Mouse (Mus musculus): ENCODE data around the gene Pla2g1b. TPM values are rescaled to one million over a fixed set of nuclear protein-coding genes. Genes with fewer than 3 reads are reported as not detected.
A peak's percentile ranks its signal among the peaks of the same experiment; 100 is the strongest.

The Pla2g1b gene
- polyA plus RNA-seq, 1 experiment from 2014 or later: not detected

DNA sequence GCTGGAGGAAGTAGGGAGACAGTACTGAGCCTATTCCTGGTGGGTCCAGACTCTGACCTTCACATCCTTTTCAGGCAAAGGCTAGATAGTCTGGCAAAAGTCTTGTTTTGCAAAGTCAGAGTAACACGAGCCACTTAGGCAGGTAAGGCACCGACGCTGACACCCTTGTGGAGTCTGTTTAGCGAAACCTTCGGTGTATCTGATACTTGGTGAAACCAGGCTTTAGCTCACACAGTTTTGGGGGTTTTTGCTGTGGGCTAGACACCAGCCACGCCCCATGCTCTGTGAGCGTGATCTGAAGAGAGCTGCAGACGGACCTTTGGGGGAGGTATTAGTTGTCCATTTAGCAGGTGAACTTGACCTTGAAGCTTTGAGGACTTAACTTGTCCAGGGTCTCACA is 32.9 kb upstream of the Pla2g1b start:
- no peaks in the 10 kb centered on the region for H3K36me3 ChIP-seq (ENCODE audit: control insufficient read depth, insufficient read depth, low read length)
- no peak overlapping the region for H3K9ac ChIP-seq (ENCODE audit: low read length)
- no peak overlapping the region for H3K4me2 ChIP-seq (ENCODE audit: low read depth, severe bottlenecking)
- no peak overlapping the region; the same call in 1 of the 2 replicates for H3K27ac ChIP-seq (replicated peaks; ENCODE audit: low read depth, low read length)
- H3K4me1 ChIP-seq (ENCODE audit: control insufficient read depth, insufficient read depth, low read length): peaks cover 71% of the 10 kb centered on the region
- H3K4me3 ChIP-seq (ENCODE audit: low read depth, low read length): no peak overlapping the region
- H3K27me3 ChIP-seq (ENCODE audit: control insufficient read depth, insufficient read depth, low read length): no peaks in the 10 kb centered on the region
- ATAC-seq (ENCODE audit: insufficient number of reproducible peaks, low FRiP score, low TSS enrichment, low read depth) (no peak), DNase-seq (ENCODE audit: low spot score) (no peak)
- no peaks in the 10 kb centered on the region for H3K9me3 ChIP-seq (ENCODE audit: control insufficient read depth, low read length)
- 83% methylated on average over 8 of the region's 8 CpGs for WGBS

DNA sequence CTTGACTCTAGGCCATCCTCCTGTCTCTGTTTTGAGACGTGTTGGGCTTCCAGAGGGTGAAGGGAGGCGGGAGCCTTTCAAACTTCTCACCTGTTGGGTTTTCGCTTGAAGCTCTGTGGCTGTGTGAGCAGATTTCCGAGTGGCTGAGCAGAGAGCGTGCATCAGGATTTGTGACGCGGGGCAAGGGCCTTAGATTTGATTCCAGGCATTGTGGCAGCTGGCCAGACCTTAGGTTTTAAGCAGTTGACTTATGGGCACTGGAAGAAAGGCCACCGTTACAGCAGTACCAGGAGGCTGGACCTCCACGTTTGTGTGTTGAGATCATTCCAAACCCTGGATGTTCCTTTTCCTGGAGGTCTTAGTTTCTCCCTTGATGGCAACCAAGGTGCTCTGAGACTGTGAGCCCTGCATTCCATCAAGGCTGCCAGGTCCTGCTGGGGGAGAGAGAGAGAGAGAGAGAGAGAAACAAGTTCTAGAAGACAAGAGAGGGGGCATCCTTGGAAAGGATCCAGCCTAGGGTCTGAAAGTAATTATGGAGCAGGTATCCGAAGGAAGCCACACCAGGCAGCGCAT is 31.7 kb upstream of the Pla2g1b start:
- Histone ChIP-seq H3K9ac (ENCODE audit: low read length) (no peak overlapping the region), H3K4me2 (ENCODE audit: low read depth, severe bottlenecking) (peak overlapping the region; percentile 64; the same call in 1 of the 2 replicates), H3K36me3 (ENCODE audit: control insufficient read depth, insufficient read depth, low read length) (peaks cover 3% of the 10 kb centered on the region; the same call in 1 of the 2 replicates), H3K4me1 (ENCODE audit: control insufficient read depth, insufficient read depth, low read length) (peaks cover 76% of the 10 kb centered on the region), H3K4me3 (ENCODE audit: low read depth, low read length) (no peak overlapping the region), H3K27ac (replicated peaks; ENCODE audit: low read depth, low read length) (peak overlapping the region; percentile 97), H3K9me3 (ENCODE audit: control insufficient read depth, low read length) (no peaks in the 10 kb centered on the region), H3K27me3 (ENCODE audit: control insufficient read depth, insufficient read depth, low read length) (no peaks in the 10 kb centered on the region)
- DNase-seq (ENCODE audit: low spot score) (no peak), ATAC-seq (ENCODE audit: insufficient number of reproducible peaks, low FRiP score, low TSS enrichment, low read depth) (no peak)
- WGBS: 32% methylated on average over 11 of the region's 11 CpGs

DNA sequence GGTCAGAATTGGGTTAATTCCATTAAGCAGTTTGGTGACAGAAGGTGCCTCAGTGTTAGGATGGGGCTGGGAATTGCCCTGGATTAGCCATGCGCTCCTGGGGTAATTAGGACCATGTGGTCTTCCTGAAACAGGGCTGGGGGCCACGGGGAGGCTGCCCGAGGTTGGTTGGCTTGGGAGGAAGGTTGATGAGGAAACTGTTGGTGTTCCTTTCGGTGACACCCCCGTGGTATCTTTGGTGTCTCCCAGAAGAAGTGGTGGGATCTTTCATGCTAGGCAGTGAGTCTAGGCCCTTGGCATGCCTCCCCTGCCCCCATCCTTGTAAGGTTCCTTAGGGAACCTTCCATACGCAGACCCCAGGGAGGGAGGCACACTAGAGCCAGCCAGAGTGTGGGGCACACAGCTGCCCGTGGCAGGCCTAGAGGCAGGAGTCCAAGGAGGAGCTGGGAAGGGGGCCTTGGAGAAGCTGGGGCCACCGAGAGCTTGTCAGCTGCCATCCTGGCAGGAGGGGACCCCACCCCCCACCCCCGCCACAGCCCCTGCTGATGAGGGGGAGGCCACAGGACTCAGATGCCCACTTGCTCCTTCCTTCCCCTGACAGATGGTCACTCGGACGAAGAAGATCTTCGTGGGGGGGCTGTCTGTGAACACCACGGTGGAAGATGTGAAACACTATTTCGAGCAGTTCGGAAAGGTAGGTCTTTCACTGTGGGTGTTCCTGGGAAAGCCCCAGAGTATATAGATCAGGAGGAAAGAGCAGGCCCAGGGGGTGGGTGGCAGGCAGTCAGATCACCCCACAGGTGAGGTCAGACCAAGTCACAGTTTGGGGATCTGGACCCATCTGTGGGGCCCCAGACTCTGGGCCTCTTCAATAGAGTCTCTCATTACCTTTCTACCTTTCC is 31.0 kb upstream of the Pla2g1b start:
- Histone ChIP-seq H3K4me1 (ENCODE audit: control insufficient read depth, insufficient read depth, low read length) (peaks cover 76% of the 10 kb centered on the region), H3K4me3 (ENCODE audit: low read depth, low read length) (no peak overlapping the region; the same call in 1 of the 2 replicates), H3K9ac (ENCODE audit: low read length) (peak overlapping the region; percentile 44; the same call in 1 of the 2 replicates), H3K9me3 (ENCODE audit: control insufficient read depth, low read length) (no peaks in the 10 kb centered on the region), H3K27ac (replicated peaks; ENCODE audit: low read depth, low read length) (peak overlapping the region; percentile 97), H3K36me3 (ENCODE audit: control insufficient read depth, insufficient read depth, low read length) (peaks cover 8% of the 10 kb centered on the region), H3K27me3 (ENCODE audit: control insufficient read depth, insufficient read depth, low read length) (no peaks in the 10 kb centered on the region), H3K4me2 (ENCODE audit: low read depth, severe bottlenecking) (peak overlapping the region; percentile 64)
- WGBS: 20% methylated on average over 15 of the region's 15 CpGs
- ATAC-seq (ENCODE audit: insufficient number of reproducible peaks, low FRiP score, low TSS enrichment, low read depth) (no peak), DNase-seq (ENCODE audit: low spot score) (peak; percentile 55)

DNA sequence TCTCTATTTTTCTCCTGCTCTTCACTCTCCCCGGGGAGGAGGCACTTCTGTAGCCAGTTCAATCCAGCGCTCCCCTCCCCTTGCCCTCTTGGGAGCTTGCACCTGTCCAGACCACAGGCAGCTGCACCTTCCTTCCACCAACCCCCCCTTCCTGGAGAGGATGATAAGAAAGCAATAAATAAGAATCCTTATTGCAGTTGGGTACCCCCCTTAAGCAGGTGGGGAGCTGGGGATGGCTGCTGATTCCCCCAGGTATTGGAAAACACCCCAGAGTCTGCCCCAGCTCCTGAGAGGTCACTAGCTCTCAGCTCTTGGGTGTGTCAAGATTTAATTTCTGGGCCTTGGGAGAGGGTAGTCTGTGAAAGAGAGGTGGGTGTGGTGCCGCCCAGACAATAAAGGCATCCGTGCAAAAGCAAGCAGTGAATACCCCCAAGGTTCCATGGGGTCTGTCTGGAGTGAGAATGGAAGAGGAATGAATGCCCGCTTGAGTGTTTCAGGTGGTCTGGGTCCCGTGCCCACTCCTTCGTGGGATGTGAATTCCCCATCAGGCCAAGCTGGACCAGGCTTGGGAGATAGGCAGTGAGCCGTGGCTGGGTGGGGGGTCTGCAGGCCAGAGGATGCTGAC is 30.2 kb upstream of the Pla2g1b start:
- peaks cover 78% of the 10 kb centered on the region for H3K4me1 ChIP-seq (ENCODE audit: control insufficient read depth, insufficient read depth, low read length)
- peak overlapping the region; percentile 31 for H3K4me3 ChIP-seq (ENCODE audit: low read depth, low read length)
- peak overlapping the region; percentile 97 for H3K27ac ChIP-seq (replicated peaks; ENCODE audit: low read depth, low read length)
- no peaks in the 10 kb centered on the region for H3K9me3 ChIP-seq (ENCODE audit: control insufficient read depth, low read length)
- H3K27me3 ChIP-seq (ENCODE audit: control insufficient read depth, insufficient read depth, low read length): no peaks in the 10 kb centered on the region
- H3K36me3 ChIP-seq (ENCODE audit: control insufficient read depth, insufficient read depth, low read length): peaks cover 9% of the 10 kb centered on the region
- no peak for ATAC-seq (ENCODE audit: insufficient number of reproducible peaks, low FRiP score, low TSS enrichment, low read depth)
- H3K4me2 ChIP-seq (ENCODE audit: low read depth, severe bottlenecking): peak overlapping the region; percentile 64
- WGBS: 17% methylated on average over 8 of the region's 8 CpGs
- DNase-seq (ENCODE audit: low spot score): no peak
- H3K9ac ChIP-seq (ENCODE audit: low read length): peak overlapping the region; percentile 79

DNA sequence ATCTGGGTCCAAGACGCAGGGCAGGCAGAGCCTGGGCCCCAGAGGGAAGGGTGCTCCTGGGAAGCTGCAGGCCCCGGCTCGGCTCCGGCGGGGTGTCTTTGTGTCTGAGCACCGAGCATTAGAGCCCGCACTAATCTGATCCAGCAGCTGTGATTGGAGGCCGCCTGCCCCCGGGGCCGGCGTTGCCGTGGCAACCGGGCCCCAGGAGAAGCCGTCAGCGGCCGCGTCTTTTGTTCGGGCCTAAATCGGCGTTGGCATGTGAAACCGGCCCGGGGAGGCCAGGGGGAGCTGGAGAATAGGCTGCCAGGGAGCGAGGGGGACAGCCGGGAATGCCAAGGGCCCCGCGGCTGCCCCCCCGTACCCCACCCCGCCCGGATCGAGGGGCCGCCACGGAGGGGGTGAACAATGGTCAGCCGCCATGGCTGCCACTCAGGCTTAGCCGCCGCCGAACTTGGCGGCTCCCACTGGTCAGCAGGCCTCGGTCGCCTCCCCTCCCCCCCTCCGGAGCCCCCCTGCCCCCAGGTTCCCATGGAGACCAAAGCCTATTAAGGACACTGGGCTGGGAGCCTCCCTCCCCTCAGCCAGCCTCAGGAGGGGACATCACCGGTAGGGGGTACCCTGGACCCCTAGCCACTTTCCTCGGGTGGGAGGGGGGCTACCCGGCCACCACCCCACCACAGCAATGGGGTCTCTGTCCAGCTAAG is 29.5 kb upstream of the Pla2g1b start:
- peaks cover 9% of the 10 kb centered on the region for H3K36me3 ChIP-seq (ENCODE audit: control insufficient read depth, insufficient read depth, low read length)

DNA sequence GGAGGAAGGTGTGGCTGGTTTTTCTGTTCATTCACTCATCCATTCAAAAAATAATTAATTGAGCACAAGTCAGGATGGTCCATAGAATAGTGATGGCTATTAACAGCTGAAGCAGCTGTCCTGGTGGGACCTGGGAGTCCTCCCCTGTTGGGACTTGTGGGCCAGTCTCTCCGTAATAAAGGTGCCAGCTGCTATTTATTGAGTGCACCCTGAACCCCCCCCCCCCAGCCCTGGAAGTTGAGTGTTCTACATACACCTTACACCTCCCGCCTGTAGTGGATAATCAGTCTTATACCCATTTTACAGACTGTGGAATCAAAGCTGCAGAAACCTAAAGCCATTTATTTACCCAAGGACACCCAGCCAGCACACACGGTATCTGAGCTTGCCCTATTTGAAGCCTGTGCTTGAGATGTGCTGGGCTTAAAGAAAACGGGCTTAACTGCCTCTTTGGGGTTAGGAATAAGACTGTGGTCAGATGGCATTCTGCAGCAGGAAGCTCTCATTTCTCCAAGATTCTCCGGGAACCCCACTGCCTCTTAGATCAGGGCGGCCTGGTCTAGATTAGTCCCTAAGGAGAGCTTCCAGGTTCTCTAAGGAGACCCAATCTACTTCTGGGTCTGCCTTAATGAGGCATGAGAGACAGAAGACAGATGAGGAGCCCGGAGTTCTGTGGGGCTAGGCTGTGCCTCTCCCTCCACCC is 28.7 kb upstream of the Pla2g1b start:
- Histone ChIP-seq H3K9ac (ENCODE audit: low read length) (no peak overlapping the region; the same call in none of the 2 replicates), H3K4me1 (ENCODE audit: control insufficient read depth, insufficient read depth, low read length) (peaks cover 68% of the 10 kb centered on the region), H3K9me3 (ENCODE audit: control insufficient read depth, low read length) (no peaks in the 10 kb centered on the region), H3K4me3 (ENCODE audit: low read depth, low read length) (peak overlapping the region; percentile 31), H3K27ac (replicated peaks; ENCODE audit: low read depth, low read length) (peak overlapping the region; percentile 97), H3K4me2 (ENCODE audit: low read depth, severe bottlenecking) (peak overlapping the region; percentile 64), H3K27me3 (ENCODE audit: control insufficient read depth, insufficient read depth, low read length) (no peaks in the 10 kb centered on the region), H3K36me3 (ENCODE audit: control insufficient read depth, insufficient read depth, low read length) (peaks cover 14% of the 10 kb centered on the region)
- no peak for ATAC-seq (ENCODE audit: insufficient number of reproducible peaks, low FRiP score, low TSS enrichment, low read depth)
- WGBS: 16% methylated on average over 7 of the region's 7 CpGs
- no peak for DNase-seq (ENCODE audit: low spot score)

More for the DNA sequence above, 29.5 kb upstream of the Pla2g1b start:
- Histone ChIP-seq H3K9ac (ENCODE audit: low read length) (peak overlapping the region; percentile 79), H3K27me3 (ENCODE audit: control insufficient read depth, insufficient read depth, low read length) (no peaks in the 10 kb centered on the region), H3K4me1 (ENCODE audit: control insufficient read depth, insufficient read depth, low read length) (peaks cover 76% of the 10 kb centered on the region), H3K27ac (replicated peaks; ENCODE audit: low read depth, low read length) (peak overlapping the region; percentile 97), H3K4me3 (ENCODE audit: low read depth, low read length) (peak overlapping the region; percentile 31), H3K9me3 (ENCODE audit: control insufficient read depth, low read length) (no peaks in the 10 kb centered on the region), H3K4me2 (ENCODE audit: low read depth, severe bottlenecking) (peak overlapping the region; percentile 64)
- ATAC-seq (ENCODE audit: insufficient number of reproducible peaks, low FRiP score, low TSS enrichment, low read depth) (peak; percentile 71), DNase-seq (ENCODE audit: low spot score) (peak; percentile 92)
- under 1% methylated on average over 43 of the region's 43 CpGs for WGBS

DNA sequence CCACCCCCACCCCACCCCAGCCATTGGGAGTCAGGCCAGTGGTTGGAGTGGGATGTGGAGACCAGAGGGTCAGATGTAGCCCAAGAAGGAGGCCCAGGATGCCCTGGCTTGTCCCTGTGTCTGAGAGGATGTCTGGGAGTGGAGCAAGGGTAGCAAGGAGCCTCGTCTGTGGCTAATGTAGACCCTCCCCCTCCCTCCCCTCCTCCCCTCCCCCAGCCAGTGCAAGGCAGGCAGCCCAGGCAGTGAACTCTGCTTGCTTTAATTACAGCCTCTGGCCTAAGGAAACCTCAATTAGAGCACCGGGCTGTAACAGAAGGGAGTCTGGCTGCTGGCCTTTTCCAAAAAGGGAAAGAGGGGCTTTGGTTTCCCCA is 28.1 kb upstream of the Pla2g1b start:
- H3K36me3 ChIP-seq (ENCODE audit: control insufficient read depth, insufficient read depth, low read length): peaks cover 17% of the 10 kb centered on the region
- peak overlapping the region; percentile 97 for H3K27ac ChIP-seq (replicated peaks; ENCODE audit: low read depth, low read length)
- H3K27me3 ChIP-seq (ENCODE audit: control insufficient read depth, insufficient read depth, low read length): no peaks in the 10 kb centered on the region
- no peak overlapping the region for H3K4me3 ChIP-seq (ENCODE audit: low read depth, low read length)
- H3K9ac ChIP-seq (ENCODE audit: low read length): peak overlapping the region; percentile 28
- H3K9me3 ChIP-seq (ENCODE audit: control insufficient read depth, low read length): no peaks in the 10 kb centered on the region
- H3K4me2 ChIP-seq (ENCODE audit: low read depth, severe bottlenecking): peak overlapping the region; percentile 13
- WGBS: 0% methylated on average over 2 of the region's 2 CpGs
- ATAC-seq (ENCODE audit: insufficient number of reproducible peaks, low FRiP score, low TSS enrichment, low read depth) (peak; percentile 27; the same call in 1 of the 2 replicates), DNase-seq (ENCODE audit: low spot score) (peak; percentile 74)
- peaks cover 64% of the 10 kb centered on the region for H3K4me1 ChIP-seq (ENCODE audit: control insufficient read depth, insufficient read depth, low read length)

All from limb, embryonic 11.5 days (tissue).